ENCODE assay signal across 7 mouse cellular contexts in the genomic region with DNA sequence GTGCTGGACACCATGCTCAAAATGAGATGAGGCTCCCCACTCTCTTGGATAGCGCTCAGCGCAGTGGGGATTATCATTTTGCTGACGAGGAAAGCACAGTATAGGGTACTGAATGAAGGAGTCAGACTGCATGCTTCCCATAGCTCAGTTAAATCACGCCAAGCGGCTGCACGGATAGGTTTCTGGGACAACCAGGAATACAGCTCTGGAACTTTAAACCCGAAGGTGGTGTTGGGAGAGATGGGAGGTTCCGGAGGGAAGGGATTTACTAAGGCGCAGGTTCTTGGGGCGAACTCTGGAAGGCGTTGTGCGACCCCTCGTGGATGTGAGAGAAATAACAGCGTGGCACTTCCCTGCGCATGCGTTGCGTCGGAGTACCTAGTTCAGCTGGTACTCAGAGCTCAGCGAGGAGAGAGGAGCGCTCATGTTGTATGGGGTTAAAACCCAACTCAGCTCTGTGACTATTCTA. TPM values are rescaled to one million over a fixed set of nuclear protein-coding genes. Genes with fewer than 3 reads are reported as not detected.
DNase-seq lines count a peak whose midpoint lies in the region; ATAC-seq lines count a peak whose summit lies in the region.

No protein-coding gene starts in this region.

- 7% methylated on average over 20 of the region's 20 CpGs for WGBS in intestine, embryonic 16.5 days
- WGBS in midbrain, embryonic 11.5 days, result 5% methylated on average over 20 of the region's 20 CpGs

- H3K4me2 ChIP-seq in intestine, embryonic 16.5 days (ENCODE audit: low read depth, low read length), result peak overlapping the region; percentile 49
- H3K4me2 ChIP-seq in midbrain, embryonic 11.5 days, result peak overlapping the region; percentile 45

- peak; percentile 15 for ATAC-seq in intestine, embryonic 16.5 days
- ATAC-seq in midbrain, embryonic 11.5 days (ENCODE audit: low FRiP score), result peak; percentile 71

- no peaks in the 10 kb centered on the region for H3K36me3 ChIP-seq in intestine, embryonic 16.5 days (ENCODE audit: control insufficient read depth, insufficient read depth, low read length)
- H3K36me3 ChIP-seq in midbrain, embryonic 11.5 days (ENCODE audit: control insufficient read depth, insufficient read depth, low read length), result no peaks in the 10 kb centered on the region

- intact Hi-C loops in left cerebral cortex, postnatal 36 days (cut with DNase I), result loop anchor here (1.0 to 2.0 kb wide), 2 partner anchors 41 to 144 kb away; no protein-coding TSS in a partner anchor

- H3K9ac ChIP-seq in intestine, embryonic 16.5 days (ENCODE audit: low read depth, low read length), result peak overlapping the region; percentile 58
- peak overlapping the region; percentile 52 for H3K9ac ChIP-seq in midbrain, embryonic 11.5 days (ENCODE audit: low read length)

- H3K4me1 ChIP-seq in intestine, embryonic 16.5 days (ENCODE audit: control insufficient read depth, insufficient read depth, low read length), result peaks cover 13% of the 10 kb centered on the region; the same call in 1 of the 2 replicates
- H3K4me1 ChIP-seq in midbrain, embryonic 11.5 days (ENCODE audit: control insufficient read depth, insufficient read depth, low read length), result peaks cover 2% of the 10 kb centered on the region

- no peak overlapping the region for H3K27ac ChIP-seq in intestine, embryonic 16.5 days (ENCODE audit: low read length)
- H3K27ac ChIP-seq in midbrain, embryonic 11.5 days (ENCODE audit: low read depth, low read length), result no peak overlapping the region

- H3K9me3 ChIP-seq in intestine, embryonic 16.5 days (ENCODE audit: control insufficient read depth, low read length), result no peaks in the 10 kb centered on the region
- H3K9me3 ChIP-seq in midbrain, embryonic 11.5 days (ENCODE audit: control insufficient read depth, low read length), result no peaks in the 10 kb centered on the region

- no peaks in the 10 kb centered on the region for H3K27me3 ChIP-seq in intestine, embryonic 16.5 days (replicated peaks; ENCODE audit: control insufficient read depth, insufficient read depth, low read length)
- H3K27me3 ChIP-seq in midbrain, embryonic 11.5 days (ENCODE audit: control insufficient read depth, insufficient read depth, low read length), result no peaks in the 10 kb centered on the region

- DNase-seq in adrenal gland, adult 2 months, result peak; percentile 88
- DNase-seq in embryo, embryonic 11.5 days (ENCODE audit: low read depth, low spot score), result peak; percentile 90
- DNase-seq in gastrocnemius, postnatal 4 days (ENCODE audit: low spot score in 2 of 2), result peak; percentile 74 to 82
- peak; percentile 91 to 92 for DNase-seq in left cerebral cortex, postnatal 36 days (ENCODE audit: low spot score in 2 of 2)
- peak; percentile 99 for DNase-seq in midbrain, embryonic 11.5 days (ENCODE audit: low spot score, missing footprints)
- DNase-seq in skeletal muscle tissue, adult 2 months (ENCODE audit: low read depth, low spot score), result peak; percentile 93

- peak overlapping the region; percentile 35 for H3K4me3 ChIP-seq in intestine, embryonic 16.5 days (ENCODE audit: low read length)
- H3K4me3 ChIP-seq in midbrain, embryonic 11.5 days (ENCODE audit: low read depth, low read length), result peak overlapping the region; percentile 6; the same call in 1 of the 2 replicates

RNA-seq across cellular contexts. Expression of a gene that starts 4.8 kb away (rescaled TPM):
- not detected for total RNA-seq in adrenal gland, adult 2 months (2021)
- not detected in 2 replicates for polyA plus RNA-seq in adrenal gland, adult 2 months (2012; rRNA removed)
- not detected for total RNA-seq in gastrocnemius, postnatal 4 days (2021)
- 92.1 and 137 TPM in 2 replicates for polyA plus RNA-seq in intestine, embryonic 16.5 days (2015; fragmentation: Nextera tagmentation; extraction: Ambion mirVana)
- not detected for total RNA-seq in left cerebral cortex, postnatal 36 days (2021)
- polyA plus RNA-seq in midbrain, embryonic 11.5 days (2014; fragmentation: Nextera tagmentation; extraction: Ambion mirVana), result 0.34 and 0.43 TPM in 2 replicates

RNA-seq across cellular contexts. Expression of a gene that starts 31.1 kb away (rescaled TPM):
- total RNA-seq in adrenal gland, adult 2 months (2021), result 1 to 10 TPM in 1 of 2 experiments, under 1 TPM in 1; 0.55 to 1.3 TPM
- polyA plus RNA-seq in adrenal gland, adult 2 months (2012; rRNA removed), result 0.32 and 0.52 TPM in 2 replicates
- 1 to 10 TPM; 2.8 to 3.1 TPM for total RNA-seq in gastrocnemius, postnatal 4 days (2021)
- 1.8 and 2.2 TPM in 2 replicates for polyA plus RNA-seq in intestine, embryonic 16.5 days (2015; fragmentation: Nextera tagmentation; extraction: Ambion mirVana)
- 1 to 10 TPM; 1.3 to 1.5 TPM for total RNA-seq in left cerebral cortex, postnatal 36 days (2021)
- 1.7 and 1.8 TPM in 2 replicates for polyA plus RNA-seq in midbrain, embryonic 11.5 days (2014; fragmentation: Nextera tagmentation; extraction: Ambion mirVana)

RNA-seq across cellular contexts. Expression of a gene that starts 44.9 kb away (rescaled TPM):
- total RNA-seq in adrenal gland, adult 2 months (2021), result 10 to 100 TPM; 59.5 to 63.7 TPM
- 2.3 and 2.6 TPM in 2 replicates for polyA plus RNA-seq in adrenal gland, adult 2 months (2012; rRNA removed)
- 10 to 100 TPM; 62.7 to 73.3 TPM for total RNA-seq in gastrocnemius, postnatal 4 days (2021)
- 65.5 and 74.6 TPM in 2 replicates for polyA plus RNA-seq in intestine, embryonic 16.5 days (2015; fragmentation: Nextera tagmentation; extraction: Ambion mirVana)
- 100 to 1,000 TPM in 1 of 2 experiments, 10 to 100 TPM in 1; 85.0 to 137 TPM for total RNA-seq in left cerebral cortex, postnatal 36 days (2021)
- 113 and 130 TPM in 2 replicates for polyA plus RNA-seq in midbrain, embryonic 11.5 days (2014; fragmentation: Nextera tagmentation; extraction: Ambion mirVana)

RNA-seq across cellular contexts. Expression of a gene that starts 50.9 kb away (rescaled TPM):
- total RNA-seq in adrenal gland, adult 2 months (2021), result 100 to 1,000 TPM; 163 to 189 TPM
- 175 and 195 TPM in 2 replicates for polyA plus RNA-seq in adrenal gland, adult 2 months (2012; rRNA removed)
- total RNA-seq in gastrocnemius, postnatal 4 days (2021), result 100 to 1,000 TPM; 127 to 137 TPM
- polyA plus RNA-seq in intestine, embryonic 16.5 days (2015; fragmentation: Nextera tagmentation; extraction: Ambion mirVana), result 11.8 and 11.9 TPM in 2 replicates
- 100 to 1,000 TPM; 136 to 145 TPM for total RNA-seq in left cerebral cortex, postnatal 36 days (2021)
- 21.5 and 27.4 TPM in 2 replicates for polyA plus RNA-seq in midbrain, embryonic 11.5 days (2014; fragmentation: Nextera tagmentation; extraction: Ambion mirVana)
